Mouse (Mus musculus): ENCODE measurements around the gene Pld5. TPM values are rescaled to one million over a fixed set of nuclear protein-coding genes. Genes with fewer than 3 reads are reported as not detected.

Pld5 gene
- polyA plus RNA-seq, 2 experiments, result 0.53 to 0.65 TPM

- H3K27ac ChIP-seq (replicated peaks; ENCODE audit: low read depth, low read length), result no peak overlapping the region
- ATAC-seq (ENCODE audit: low FRiP score, low read depth), result no peak
- no peak for DNase-seq (ENCODE audit: low spot score)
- no peak overlapping the region for H3K9ac ChIP-seq (ENCODE audit: low read depth, low read length, severe bottlenecking)
- H3K4me1 ChIP-seq (ENCODE audit: control insufficient read depth, insufficient read depth, low read length), result no peaks in the 10 kb centered on the region
- no peak for TF ChIP-seq POLR2A (IDR thresholded peaks at IDR 0.05; ENCODE audit: borderline replicate concordance, extremely low read depth, insufficient read depth, insufficient read length)
- no peaks in the 10 kb centered on the region for H3K27me3 ChIP-seq (ENCODE audit: control insufficient read depth, insufficient read depth, low read length)
- H3K4me2 ChIP-seq (replicated peaks; ENCODE audit: low read depth, low read length, severe bottlenecking), result no peak overlapping the region
- H3K4me3 ChIP-seq (replicated peaks; ENCODE audit: low read length), result no peak overlapping the region
- no peaks in the 10 kb centered on the region for H3K9me3 ChIP-seq (ENCODE audit: control insufficient read depth, low read length)
- 54% methylated on average over 5 of the region's 5 CpGs for WGBS
- H3K36me3 ChIP-seq (ENCODE audit: control insufficient read depth, insufficient read depth, low read length), result no peaks in the 10 kb centered on the region
Measured at GRCm38 (mm10) chr1:176248717-176249030, 26.4 kb downstream of the Pld5 start.

GRCm38 (mm10) chr1:176247885-176248716, 27.0 kb downstream of the Pld5 start:
- no peak overlapping the region for H3K4me2 ChIP-seq (replicated peaks; ENCODE audit: low read depth, low read length, severe bottlenecking)
- H3K9me3 ChIP-seq (ENCODE audit: control insufficient read depth, low read length), result no peaks in the 10 kb centered on the region
- no peak overlapping the region for H3K4me3 ChIP-seq (replicated peaks; ENCODE audit: low read length)
- H3K9ac ChIP-seq (ENCODE audit: low read depth, low read length, severe bottlenecking), result no peak overlapping the region
- TF ChIP-seq POLR2A (IDR thresholded peaks at IDR 0.05; ENCODE audit: borderline replicate concordance, extremely low read depth, insufficient read depth, insufficient read length), result no peak
- 79% methylated on average over 9 of the region's 9 CpGs for WGBS
- no peak for ATAC-seq (ENCODE audit: low FRiP score, low read depth)
- H3K27ac ChIP-seq (replicated peaks; ENCODE audit: low read depth, low read length), result no peak overlapping the region
- no peaks in the 10 kb centered on the region for H3K4me1 ChIP-seq (ENCODE audit: control insufficient read depth, insufficient read depth, low read length)
- H3K36me3 ChIP-seq (ENCODE audit: control insufficient read depth, insufficient read depth, low read length), result no peaks in the 10 kb centered on the region
- DNase-seq (ENCODE audit: low spot score), result no peak
- no peaks in the 10 kb centered on the region for H3K27me3 ChIP-seq (ENCODE audit: control insufficient read depth, insufficient read depth, low read length)

DNA sequence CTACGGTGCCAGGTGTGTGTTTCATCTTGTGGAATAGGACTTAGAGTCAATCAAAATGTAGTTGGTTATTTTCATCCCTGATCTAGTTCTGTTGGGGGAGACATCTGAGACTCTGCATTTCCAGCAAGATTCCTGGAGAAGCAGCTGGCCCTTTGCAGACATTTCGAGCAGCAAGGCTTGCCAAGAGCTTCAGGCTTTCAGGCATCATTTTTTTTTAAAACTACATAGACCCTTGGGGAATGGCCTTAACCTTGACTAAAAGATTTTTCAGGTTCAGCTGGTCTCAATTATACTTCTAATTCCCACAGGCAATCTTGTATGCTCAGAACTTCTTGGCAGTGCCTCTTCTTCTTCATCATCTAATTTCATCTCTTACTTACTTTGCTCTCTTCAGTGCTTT, 35.9 kb downstream of the Pld5 start:
- DNase-seq (ENCODE audit: low spot score) (peak; percentile 78), ATAC-seq (ENCODE audit: low FRiP score, low read depth) (peak; percentile 53; the same call in 1 of the 2 replicates)
- WGBS, result 52% methylated on average over 2 of the region's 2 CpGs

GRCm38 (mm10) chr1:176223794-176224193, 51.3 kb downstream of the Pld5 start:
- no peak for ATAC-seq (ENCODE audit: low FRiP score, low read depth)
- no peak overlapping the region for H3K9ac ChIP-seq (ENCODE audit: low read depth, low read length, severe bottlenecking)
- 82% methylated on average over 10 of the region's 10 CpGs for WGBS
- H3K27ac ChIP-seq (replicated peaks; ENCODE audit: low read depth, low read length), result no peak overlapping the region
- H3K4me3 ChIP-seq (replicated peaks; ENCODE audit: low read length), result no peak overlapping the region
- no peak for TF ChIP-seq POLR2A (IDR thresholded peaks at IDR 0.05; ENCODE audit: borderline replicate concordance, extremely low read depth, insufficient read depth, insufficient read length)
- H3K27me3 ChIP-seq (ENCODE audit: control insufficient read depth, insufficient read depth, low read length), result no peaks in the 10 kb centered on the region
- no peaks in the 10 kb centered on the region for H3K36me3 ChIP-seq (ENCODE audit: control insufficient read depth, insufficient read depth, low read length)
- no peaks in the 10 kb centered on the region for H3K4me1 ChIP-seq (ENCODE audit: control insufficient read depth, insufficient read depth, low read length)
- no peak for DNase-seq (ENCODE audit: low spot score)
- H3K4me2 ChIP-seq (replicated peaks; ENCODE audit: low read depth, low read length, severe bottlenecking), result no peak overlapping the region
- no peaks in the 10 kb centered on the region for H3K9me3 ChIP-seq (ENCODE audit: control insufficient read depth, low read length)

More for the DNA sequence above, 35.9 kb downstream of the Pld5 start:
- Histone ChIP-seq H3K4me2 (replicated peaks; ENCODE audit: low read depth, low read length, severe bottlenecking) (no peak overlapping the region), H3K9me3 (ENCODE audit: control insufficient read depth, low read length) (no peaks in the 10 kb centered on the region), H3K4me3 (replicated peaks; ENCODE audit: low read length) (no peak overlapping the region), H3K36me3 (ENCODE audit: control insufficient read depth, insufficient read depth, low read length) (no peaks in the 10 kb centered on the region), H3K9ac (ENCODE audit: low read depth, low read length, severe bottlenecking) (no peak overlapping the region), H3K27ac (replicated peaks; ENCODE audit: low read depth, low read length) (no peak overlapping the region), H3K27me3 (ENCODE audit: control insufficient read depth, insufficient read depth, low read length) (no peaks in the 10 kb centered on the region), H3K4me1 (ENCODE audit: control insufficient read depth, insufficient read depth, low read length) (no peaks in the 10 kb centered on the region)
- no peak for TF ChIP-seq POLR2A (IDR thresholded peaks at IDR 0.05; ENCODE audit: borderline replicate concordance, extremely low read depth, insufficient read depth, insufficient read length)

DNA sequence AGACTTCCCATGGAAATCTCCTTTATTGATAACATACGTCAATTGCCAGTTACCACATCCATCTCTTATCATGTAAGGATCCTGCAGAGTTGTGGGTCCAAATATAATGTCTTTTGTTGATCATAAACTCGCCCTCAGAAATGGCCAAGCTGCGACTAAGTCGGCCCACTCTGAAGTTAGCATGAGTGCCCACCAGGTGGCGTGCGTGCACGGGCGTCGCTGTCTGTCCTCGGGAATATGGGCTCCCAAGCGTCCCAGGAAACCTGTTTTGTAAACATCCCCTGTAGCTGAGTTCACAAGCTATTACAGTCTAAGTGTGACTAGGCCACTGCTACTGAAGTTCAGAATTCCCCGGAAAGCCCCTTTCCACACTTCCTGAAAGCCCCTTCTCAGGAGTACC, 51.9 kb downstream of the Pld5 start:
- WGBS, result 6% methylated on average over 12 of the region's 12 CpGs
- TF ChIP-seq POLR2A (IDR thresholded peaks at IDR 0.05; ENCODE audit: borderline replicate concordance, extremely low read depth, insufficient read depth, insufficient read length), result no peak
- Histone ChIP-seq H3K36me3 (ENCODE audit: control insufficient read depth, insufficient read depth, low read length) (no peaks in the 10 kb centered on the region), H3K4me2 (replicated peaks; ENCODE audit: low read depth, low read length, severe bottlenecking) (no peak overlapping the region; the same call in 1 of the 2 replicates), H3K4me3 (replicated peaks; ENCODE audit: low read length) (no peak overlapping the region), H3K27ac (replicated peaks; ENCODE audit: low read depth, low read length) (no peak overlapping the region), H3K27me3 (ENCODE audit: control insufficient read depth, insufficient read depth, low read length) (no peaks in the 10 kb centered on the region), H3K9ac (ENCODE audit: low read depth, low read length, severe bottlenecking) (no peak overlapping the region), H3K4me1 (ENCODE audit: control insufficient read depth, insufficient read depth, low read length) (no peaks in the 10 kb centered on the region), H3K9me3 (ENCODE audit: control insufficient read depth, low read length) (no peaks in the 10 kb centered on the region)
- DNase-seq (ENCODE audit: low spot score), result peak; percentile 69
- no peak for ATAC-seq (ENCODE audit: low FRiP score, low read depth)

All from limb, embryonic 14.5 days (tissue).